Mouse (Mus musculus) liver, embryonic 11.5 days (tissue): ENCODE measurements around the gene Rbm5. TPM values are rescaled to one million over a fixed set of nuclear protein-coding genes. Genes with fewer than 3 reads are reported as not detected.

Source experiments
- ATAC-seq: fragments of 200-750 bp; cut with Nextera tagmentation; replicated peaks from 2 replicates; pipeline ENCODE4 v1.8.0; 2017; ENCODE audit warnings: moderate number of reproducible peaks, mild to moderate bottlenecking, moderate TSS enrichment, moderate library complexity; ENCODE audit not compliant: low FRiP score
- DNase-seq: peaks from one replicate; pipeline ENCODE4 v3.0.0-alpha.2; 2017; ENCODE audit warnings: low spot score
- H3K27ac ChIP-seq: fragments of 300-500 bp; sonication (generic); 2 replicates; pipeline ENCODE4 v1.5.1; 2014; ENCODE audit warnings: mild to moderate bottlenecking, low read depth, low read length, control low read depth
- H3K27me3 ChIP-seq: fragments of 300-500 bp; sonication (generic); replicated peaks from 2 replicates; pipeline ENCODE4 v1.6.1; 2014; ENCODE audit warnings: low read length, mixed read lengths; ENCODE audit not compliant: control insufficient read depth, insufficient read depth
- H3K36me3 ChIP-seq: fragments of 300-500 bp; sonication (generic); 2 replicates; pipeline ENCODE4 v1.6.1; 2014; ENCODE audit warnings: mild to moderate bottlenecking, low read length, moderate library complexity, mixed read lengths; ENCODE audit not compliant: control insufficient read depth, insufficient read depth
- H3K4me1 ChIP-seq: fragments of 300-500 bp; sonication (generic); replicated peaks from 2 replicates; pipeline ENCODE4 v1.6.1; 2014; ENCODE audit warnings: low read length, mixed read lengths; ENCODE audit not compliant: control insufficient read depth, insufficient read depth
- H3K4me2 ChIP-seq: fragments of 300-500 bp; sonication (generic); 2 replicates; pipeline ENCODE4 v1.6.1; 2014; ENCODE audit warnings: mild to moderate bottlenecking, control low read depth, moderate library complexity
- H3K4me3 ChIP-seq: fragments of 300-500 bp; sonication (generic); 2 replicates; pipeline ENCODE4 v1.5.1; 2014; ENCODE audit warnings: low read depth, low read length, control low read depth
- H3K9ac ChIP-seq: fragments of 300-500 bp; sonication (generic); 2 replicates; pipeline ENCODE4 v1.6.1; 2014; ENCODE audit warnings: low read depth, low read length, control low read depth
- H3K9me3 ChIP-seq: fragments of 300-500 bp; sonication (generic); 2 replicates; pipeline ENCODE4 v1.6.1; 2016; ENCODE audit warnings: low read length, inconsistent platforms, mixed read lengths; ENCODE audit not compliant: control insufficient read depth
- WGBS: fragments of 180-500 bp; shearing (Covaris S2); extraction: QIAGEN DNeasy Blood & Tissue Kit; methylation state at CpG from one replicate; pipeline ENCODE4 v1.1.7; 2014; 5-methylcytosine and 5-hydroxymethylcytosine counted together
- polyA plus RNA-seq: library from polyadenylated mRNA; unstranded; fragments of >200 nt; fragmentation: Nextera tagmentation; extraction: Ambion mirVana; gene quantifications from 2 replicates; pipeline ENCODE4 v1.2.1, GENCODE M21; 2014

Rbm5 gene
- polyA plus RNA-seq, 1 experiment from 2014 or later: 123 TPM

DNA sequence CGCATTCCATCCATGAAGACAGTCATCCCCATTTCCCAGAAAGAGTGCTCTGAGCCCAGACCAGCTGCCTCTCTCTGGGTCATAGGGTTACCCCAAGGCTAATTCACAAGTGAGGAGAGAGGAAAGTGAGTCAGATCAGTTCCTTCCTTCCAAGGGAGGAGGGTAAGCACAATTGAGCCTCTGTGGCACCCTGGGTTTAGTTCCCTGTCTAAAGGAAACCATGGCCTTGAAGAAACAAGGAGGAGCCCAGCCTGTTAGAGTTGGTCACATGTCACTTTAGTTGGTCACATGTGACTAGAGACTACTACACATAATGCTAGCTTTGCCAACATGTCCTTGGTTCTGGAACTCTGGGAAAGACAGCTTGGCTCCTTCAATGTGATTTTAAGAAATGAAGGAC lies 46.0 kb downstream of the Rbm5 start:
- WGBS: 72% methylated on average over 1 of the region's 1 CpGs
- no peak overlapping the region for H3K4me2 ChIP-seq
- DNase-seq (no peak), ATAC-seq (no peak)
- no peaks in the 10 kb centered on the region for H3K36me3 ChIP-seq
- H3K9me3 ChIP-seq: no peaks in the 10 kb centered on the region
- H3K4me1 ChIP-seq: peaks cover 28% of the 10 kb centered on the region
- peak overlapping the region; percentile 58; the same call in 1 of the 2 replicates for H3K27ac ChIP-seq
- no peak overlapping the region for H3K4me3 ChIP-seq
- H3K27me3 ChIP-seq: 0 out of 2 replicates have a peak, but pooled peaks cover 12% of the 10 kb centered on the region
- H3K9ac ChIP-seq: no peak overlapping the region

- Histone ChIP-seq H3K9me3 (no peaks in the 10 kb centered on the region), H3K27ac (peak overlapping the region; percentile 58), H3K27me3 (peaks cover 15% of the 10 kb centered on the region; the same call in 1 of the 2 replicates), H3K36me3 (no peaks in the 10 kb centered on the region), H3K9ac (peak overlapping the region; percentile 37; the same call in 1 of the 2 replicates), H3K4me3 (no peak overlapping the region), H3K4me2 (peak overlapping the region; percentile 47), H3K4me1 (peaks cover 25% of the 10 kb centered on the region)
- ATAC-seq (peak; percentile 29; the same call in 1 of the 2 replicates), DNase-seq (no peak)
- 6% methylated on average over 11 of the region's 11 CpGs for WGBS
These were observed 46.8 kb downstream of the Rbm5 start for GRCm38 (mm10) chr9:107723794-107724531.

DNA sequence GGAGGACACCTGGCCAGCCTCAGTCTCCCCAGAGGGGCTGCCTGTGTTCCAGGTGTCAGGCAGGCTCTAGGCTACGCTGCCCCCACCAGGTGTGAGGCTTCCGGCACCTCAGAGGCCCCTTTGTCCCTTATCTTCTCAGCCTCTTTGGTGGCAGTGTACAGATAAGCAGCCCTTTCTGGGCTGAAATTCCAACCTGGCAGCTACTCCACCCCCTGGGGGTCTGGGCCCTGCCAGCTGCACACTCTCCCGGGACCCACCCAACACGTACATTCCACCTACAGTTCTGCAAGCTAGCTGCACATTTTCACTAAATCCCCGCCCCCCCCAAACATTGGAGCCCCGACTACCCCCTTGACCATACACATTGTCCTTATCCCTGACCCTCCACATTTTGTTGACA lies 47.5 kb downstream of the Rbm5 start:
- Histone ChIP-seq H3K4me2 (peak overlapping the region; percentile 47), H3K27me3 (peaks cover 15% of the 10 kb centered on the region; the same call in 1 of the 2 replicates), H3K27ac (peak overlapping the region; percentile 58), H3K4me3 (no peak overlapping the region), H3K36me3 (no peaks in the 10 kb centered on the region), H3K9me3 (no peaks in the 10 kb centered on the region), H3K4me1 (peaks cover 23% of the 10 kb centered on the region), H3K9ac (no peak overlapping the region)
- peak; percentile 37 for ATAC-seq
- 12% methylated on average over 6 of the region's 6 CpGs for WGBS
- DNase-seq: no peak

- 76% methylated on average over 10 of the region's 10 CpGs for WGBS
- H3K4me3 ChIP-seq: no peak overlapping the region
These were observed 51.8 kb downstream of the Rbm5 start for GRCm38 (mm10) chr9:107718781-107719540.

DNA sequence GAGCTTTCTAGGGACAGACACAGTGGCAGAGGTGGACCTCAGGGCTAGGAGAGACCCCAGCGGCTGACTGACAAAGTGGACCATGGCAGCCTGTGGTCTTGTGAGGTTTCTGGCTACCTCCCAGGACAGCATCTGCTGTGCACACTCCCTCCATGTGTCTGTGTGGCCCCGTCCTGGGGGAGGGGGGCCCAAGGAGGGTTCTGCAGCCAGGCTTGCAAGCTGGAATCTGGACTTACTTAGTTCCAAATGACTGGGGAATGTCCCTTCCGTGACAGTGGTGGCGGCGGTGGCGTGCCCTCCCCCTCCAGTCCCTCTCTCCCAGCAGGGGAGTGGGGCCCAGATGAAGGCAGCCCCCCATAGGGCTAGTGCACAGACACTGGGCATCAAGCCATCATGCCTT lies 53.8 kb downstream of the Rbm5 start:
- no peak for ATAC-seq
- WGBS: 56% methylated on average over 6 of the region's 6 CpGs
- H3K4me3 ChIP-seq: no peak overlapping the region
- H3K4me1 ChIP-seq: peaks cover 16% of the 10 kb centered on the region
- no peaks in the 10 kb centered on the region for H3K9me3 ChIP-seq
- H3K36me3 ChIP-seq: no peaks in the 10 kb centered on the region
- no peak overlapping the region for H3K27ac ChIP-seq
- no peak for DNase-seq
- peaks cover 16% of the 10 kb centered on the region for H3K27me3 ChIP-seq
- H3K4me2 ChIP-seq: no peak overlapping the region
- H3K9ac ChIP-seq: no peak overlapping the region

More at GRCm38 (mm10) chr9:107718781-107719540, 51.8 kb downstream of the Rbm5 start:
- no peak for DNase-seq
- no peak for ATAC-seq
- Histone ChIP-seq H3K9me3 (no peaks in the 10 kb centered on the region), H3K36me3 (no peaks in the 10 kb centered on the region), H3K9ac (no peak overlapping the region), H3K27me3 (peaks cover 23% of the 10 kb centered on the region), H3K27ac (no peak overlapping the region), H3K4me2 (no peak overlapping the region), H3K4me1 (peaks cover 21% of the 10 kb centered on the region)

- ATAC-seq (no peak), DNase-seq (no peak)
- Histone ChIP-seq H3K27ac (no peak overlapping the region), H3K9me3 (no peaks in the 10 kb centered on the region), H3K4me2 (no peak overlapping the region), H3K9ac (no peak overlapping the region), H3K36me3 (no peaks in the 10 kb centered on the region), H3K27me3 (peaks cover 26% of the 10 kb centered on the region), H3K4me3 (no peak overlapping the region), H3K4me1 (peaks cover 16% of the 10 kb centered on the region)
- 70% methylated on average over 2 of the region's 2 CpGs for WGBS
These were observed 55.2 kb downstream of the Rbm5 start for GRCm38 (mm10) chr9:107715632-107716031.

DNA sequence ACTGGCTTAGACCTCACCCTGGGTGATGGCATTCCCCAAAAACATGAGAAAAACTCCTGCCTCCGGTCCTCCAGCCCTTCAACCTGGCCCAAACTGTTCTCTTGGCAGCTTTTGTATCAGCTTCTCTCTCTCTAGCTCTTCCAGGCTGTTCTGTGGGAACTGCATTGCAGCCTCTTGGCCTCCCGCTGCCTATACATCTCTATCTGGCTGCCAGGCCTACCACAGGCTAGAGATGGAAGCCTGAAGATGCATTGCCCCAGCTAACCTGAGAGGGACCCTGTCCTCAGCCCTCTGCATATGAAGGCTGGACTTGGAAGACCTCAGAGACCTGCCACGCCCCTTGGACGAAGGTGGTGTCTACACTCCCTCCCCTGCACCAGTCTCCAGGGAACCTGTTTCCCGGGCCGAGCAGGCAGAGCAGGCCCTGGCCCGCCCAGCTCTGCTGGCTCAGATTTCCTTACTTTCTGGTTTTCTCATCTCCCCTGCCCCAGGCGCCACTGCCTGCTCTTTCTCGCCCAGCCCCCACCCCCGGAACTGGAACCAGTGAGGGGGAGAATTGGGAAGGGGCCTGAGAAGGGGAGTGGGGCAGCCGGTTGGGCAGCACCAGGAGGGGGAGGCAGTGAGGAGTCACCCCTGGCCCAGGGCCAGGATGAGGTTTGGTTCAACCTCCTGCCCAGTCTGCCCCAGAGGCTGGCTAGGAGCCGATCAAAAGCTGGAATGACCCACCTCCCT lies 56.4 kb downstream of the Rbm5 start:
- no peaks in the 10 kb centered on the region for H3K9me3 ChIP-seq
- no peak for DNase-seq
- H3K9ac ChIP-seq: no peak overlapping the region
- H3K27ac ChIP-seq: peak overlapping the region; percentile 64
- H3K4me2 ChIP-seq: no peak overlapping the region
- no peaks in the 10 kb centered on the region for H3K36me3 ChIP-seq
- ATAC-seq: no peak
- 28% methylated on average over 12 of the region's 12 CpGs for WGBS
- peaks cover 26% of the 10 kb centered on the region for H3K4me1 ChIP-seq
- peaks cover 37% of the 10 kb centered on the region for H3K27me3 ChIP-seq
- H3K4me3 ChIP-seq: no peak overlapping the region

DNA sequence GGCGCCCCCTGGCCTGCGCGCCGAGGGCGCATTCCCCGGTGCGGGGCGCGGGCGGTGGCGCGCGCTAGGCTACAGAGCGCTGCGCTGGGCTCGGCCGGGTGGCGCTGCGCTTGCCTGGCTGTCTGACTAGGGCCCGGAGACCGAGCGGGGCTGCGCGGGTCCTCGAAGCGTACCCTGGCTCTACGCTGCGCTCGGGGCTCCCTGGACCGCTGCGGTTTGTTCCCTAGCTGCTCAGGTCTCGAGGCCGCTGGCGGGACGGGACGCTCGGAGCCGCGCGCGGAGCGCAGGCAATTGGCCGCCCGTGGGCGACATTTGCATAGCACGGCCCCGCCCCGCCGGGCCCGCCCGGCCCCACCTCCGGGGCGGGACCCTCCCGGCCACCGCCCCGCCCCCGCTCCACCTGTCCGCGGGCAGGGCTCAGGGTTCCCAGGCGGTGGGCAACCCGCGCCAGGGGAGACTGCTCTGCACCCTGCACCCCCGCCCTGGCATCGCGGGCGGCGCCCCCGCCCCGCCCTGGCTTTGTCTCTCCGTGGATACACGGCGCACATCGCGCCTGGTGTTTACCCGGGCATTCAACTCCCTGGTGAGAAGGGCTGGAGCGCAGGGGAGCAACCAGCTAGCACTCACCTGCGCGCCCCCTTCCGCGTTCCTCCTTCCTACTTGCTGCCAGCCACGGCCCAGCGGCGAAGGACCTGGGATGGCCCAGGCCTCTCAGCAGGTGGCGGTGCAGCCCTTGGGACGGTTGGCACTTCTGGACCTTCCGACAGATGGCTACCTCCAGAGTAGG lies 60.9 kb downstream of the Rbm5 start, which contains the start of gene Sema3f:
Sema3f (minus strand) TSS at position 779 of the 787 bp plus-strand sequence.
- H3K4me1 ChIP-seq: peaks cover 51% of the 10 kb centered on the region
- peak within 1 kb of the TSS; percentile 98 for H3K4me2 ChIP-seq
- H3K4me3 ChIP-seq: peak within 1 kb of the TSS; percentile 66
- peaks cover 70% of the 10 kb centered on the region for H3K27me3 ChIP-seq
- DNase-seq (peak; percentile 79), ATAC-seq (peak; percentile 84)
- H3K9me3 ChIP-seq: no peaks in the 10 kb centered on the region
- peak within 1 kb of the TSS; percentile 43 for H3K27ac ChIP-seq
- 1% methylated on average over 85 of the region's 86 CpGs for WGBS
- H3K36me3 ChIP-seq: no peaks in the 10 kb centered on the region
- peak within 1 kb of the TSS; percentile 68 for H3K9ac ChIP-seq
